Mouse (Mus musculus): ENCODE results near the gene Arid1b.

Arid1b gene

DNA sequence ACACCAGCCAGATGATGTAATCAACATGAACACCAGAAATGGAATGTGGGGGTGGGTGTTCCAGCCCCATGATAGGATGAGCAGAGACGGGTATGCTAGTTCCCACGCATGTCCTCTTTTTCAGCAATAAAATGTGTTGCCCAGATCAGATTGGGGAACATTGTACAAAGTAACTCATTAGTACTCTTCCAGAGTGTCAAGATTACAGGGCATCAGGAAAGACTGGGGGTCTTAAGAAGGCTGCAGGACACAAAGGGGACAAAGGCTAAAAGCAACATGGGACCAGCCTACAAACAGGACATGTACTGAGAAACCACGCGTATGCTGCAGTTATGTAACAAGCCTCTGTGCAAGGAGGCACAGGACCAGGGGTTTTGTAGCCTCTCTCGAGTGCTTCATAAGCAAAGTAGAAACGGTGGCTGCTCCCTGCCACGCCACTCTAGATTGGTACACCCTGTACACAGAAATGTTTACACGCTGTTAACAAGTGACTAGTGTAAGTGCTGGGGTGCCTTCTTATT lies 267.1 kb downstream of the Arid1b start:
- in situ Hi-C loops (cut with MboI; ENCODE audit: low pct_unique_long_range_greater_than_20kb in 1 of 2, low sequenced_read_pairs in 2 of 2, unreplicated experiment in 1 of 2), result no loop called here

DNA sequence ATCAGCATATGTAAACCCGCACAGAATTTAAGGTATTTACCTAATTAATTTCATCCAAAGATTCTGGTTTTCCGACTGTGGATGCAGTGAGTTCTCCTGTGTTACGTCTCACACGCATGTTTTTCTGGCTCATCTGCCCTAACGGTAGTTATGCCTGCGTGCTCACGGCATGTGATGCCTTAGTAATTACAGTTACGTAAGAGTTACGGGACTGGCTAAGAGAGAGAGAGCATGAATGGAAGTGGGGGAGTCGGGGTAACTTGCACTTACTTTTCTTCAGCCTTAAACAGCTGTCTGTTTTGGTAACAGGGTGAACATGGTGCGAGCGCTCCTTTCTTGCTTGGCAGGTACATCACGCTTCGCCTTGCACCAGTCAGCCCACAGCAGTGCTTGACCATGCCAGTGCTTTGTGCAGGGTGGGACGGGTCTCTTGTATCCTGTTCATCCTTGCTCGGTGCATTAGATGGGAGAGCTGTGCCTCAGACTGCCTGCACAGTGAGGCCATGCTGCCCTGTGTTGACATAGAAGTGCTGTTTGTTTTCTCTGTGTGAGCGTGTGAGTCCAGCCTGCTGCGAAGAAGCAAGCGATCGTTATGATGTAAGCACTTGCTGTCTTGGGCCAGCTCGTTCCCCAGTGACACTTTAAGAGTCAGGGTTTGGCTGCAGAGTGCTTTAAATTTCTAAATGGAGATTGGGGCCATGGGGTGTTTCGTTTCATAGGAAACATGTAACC lies 267.9 kb downstream of the Arid1b start:
- in situ Hi-C loops (cut with MboI; ENCODE audit: low pct_unique_long_range_greater_than_20kb in 1 of 2, low sequenced_read_pairs in 2 of 2, unreplicated experiment in 1 of 2), result no loop called here

DNA sequence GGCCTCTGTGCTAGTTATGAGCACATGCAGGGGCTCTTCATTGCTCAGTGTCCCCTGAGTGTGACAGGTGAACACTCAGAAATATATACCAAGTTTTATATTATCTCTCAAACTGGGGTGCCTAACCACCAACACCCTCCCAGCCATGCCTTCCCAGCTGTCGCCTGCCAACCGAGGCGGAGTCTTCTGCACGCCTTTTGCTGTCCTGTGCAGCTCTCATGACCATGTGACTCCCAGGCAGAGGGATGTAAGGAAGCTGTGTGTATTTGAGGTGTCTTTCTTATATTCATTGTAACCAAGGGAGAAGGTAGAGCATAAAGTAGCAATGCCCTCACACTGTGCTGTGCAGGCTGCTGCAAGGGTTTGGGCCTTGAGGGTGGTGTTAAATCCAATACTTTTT lies 268.7 kb downstream of the Arid1b start:
- in situ Hi-C loops (cut with MboI; ENCODE audit: low pct_unique_long_range_greater_than_20kb in 1 of 2, low sequenced_read_pairs in 2 of 2, unreplicated experiment in 1 of 2), result no loop called here

DNA sequence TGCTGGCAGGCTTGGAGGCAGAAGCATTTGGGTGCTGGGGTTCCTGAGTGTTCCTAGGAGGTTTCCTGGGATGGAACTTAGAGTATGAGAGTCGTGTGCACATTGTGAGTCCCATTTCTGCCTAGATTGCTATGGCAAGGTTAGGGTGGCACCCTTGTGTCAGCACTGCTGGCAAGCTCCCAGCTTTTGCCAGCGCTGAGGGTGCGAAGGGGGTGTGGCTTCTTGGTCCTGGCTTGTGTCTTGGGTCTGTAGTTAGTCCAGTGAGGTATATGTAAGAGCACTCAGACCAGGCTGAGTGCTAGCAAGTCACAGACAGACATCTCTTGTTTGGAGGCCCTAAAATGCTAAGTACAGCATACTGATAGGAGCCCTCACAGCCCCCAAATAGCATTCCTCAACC lies 270.7 kb downstream of the Arid1b start:
- in situ Hi-C loops (cut with MboI; ENCODE audit: low pct_unique_long_range_greater_than_20kb in 1 of 2, low sequenced_read_pairs in 2 of 2, unreplicated experiment in 1 of 2), result no loop called here

DNA sequence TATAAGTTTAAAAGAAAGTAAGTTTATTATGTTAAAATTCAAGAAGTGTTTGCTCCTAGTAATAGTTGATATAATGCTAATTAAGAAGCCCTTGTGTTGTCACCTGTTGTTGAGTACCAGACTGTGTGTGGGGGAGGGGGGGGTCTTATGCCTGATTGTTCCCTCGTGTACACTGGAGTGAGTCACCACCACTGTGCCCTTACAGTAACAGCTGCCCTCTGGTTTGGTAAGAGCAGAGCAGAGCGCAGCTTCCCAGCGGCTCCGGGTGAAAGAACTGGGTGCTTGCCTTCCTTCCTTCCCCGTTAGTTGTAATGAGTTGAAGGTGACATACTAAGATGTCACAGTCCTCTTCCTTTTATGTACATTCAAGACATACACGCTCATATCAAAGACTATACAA lies 271.5 kb downstream of the Arid1b start:
- in situ Hi-C loops (cut with MboI; ENCODE audit: low pct_unique_long_range_greater_than_20kb in 1 of 2, low sequenced_read_pairs in 2 of 2, unreplicated experiment in 1 of 2), result no loop called here

DNA sequence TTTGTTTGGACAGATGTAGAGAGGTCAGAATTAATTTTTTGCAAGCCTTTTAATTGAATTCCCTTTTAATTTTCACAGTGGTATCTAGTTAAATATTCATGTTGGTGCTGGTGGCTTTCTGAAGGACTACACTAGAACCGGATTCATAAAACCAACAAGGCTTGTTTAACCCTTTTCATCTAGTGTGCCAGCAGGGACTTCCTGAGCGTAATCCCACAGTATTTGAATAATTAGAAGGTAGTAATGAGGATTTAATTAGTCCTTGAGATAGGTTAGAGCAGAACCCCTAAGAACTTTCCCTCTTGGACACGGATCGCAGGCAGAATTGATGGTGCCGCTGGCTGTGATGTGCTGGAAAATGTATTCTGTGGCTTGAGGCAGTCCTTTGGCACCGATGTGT lies 273.6 kb downstream of the Arid1b start:
- in situ Hi-C loops (cut with MboI; ENCODE audit: low pct_unique_long_range_greater_than_20kb in 1 of 2, low sequenced_read_pairs in 2 of 2, unreplicated experiment in 1 of 2), result no loop called here

DNA sequence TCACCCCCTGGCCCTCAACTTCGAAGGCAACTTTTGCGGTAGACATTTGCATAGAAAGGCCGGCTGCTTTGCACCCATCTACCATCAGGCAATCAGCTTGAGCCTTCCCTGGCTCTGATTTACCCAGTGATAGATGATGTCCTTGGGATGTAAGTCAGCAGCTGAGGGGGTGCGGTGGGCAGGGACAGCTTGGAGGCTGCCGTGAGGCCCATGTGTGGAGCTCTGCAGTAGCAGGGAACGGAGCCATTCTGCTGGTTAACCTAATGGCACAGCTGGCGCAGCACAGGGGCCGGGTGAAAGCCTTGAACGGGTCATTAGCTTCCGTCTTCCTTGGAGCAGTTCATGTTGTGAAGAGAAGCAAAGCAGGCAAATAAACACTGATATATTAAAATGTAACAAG lies 275.2 kb downstream of the Arid1b start:
- in situ Hi-C loops (cut with MboI; ENCODE audit: low pct_unique_long_range_greater_than_20kb in 1 of 2, low sequenced_read_pairs in 2 of 2, unreplicated experiment in 1 of 2), result no loop called here

DNA sequence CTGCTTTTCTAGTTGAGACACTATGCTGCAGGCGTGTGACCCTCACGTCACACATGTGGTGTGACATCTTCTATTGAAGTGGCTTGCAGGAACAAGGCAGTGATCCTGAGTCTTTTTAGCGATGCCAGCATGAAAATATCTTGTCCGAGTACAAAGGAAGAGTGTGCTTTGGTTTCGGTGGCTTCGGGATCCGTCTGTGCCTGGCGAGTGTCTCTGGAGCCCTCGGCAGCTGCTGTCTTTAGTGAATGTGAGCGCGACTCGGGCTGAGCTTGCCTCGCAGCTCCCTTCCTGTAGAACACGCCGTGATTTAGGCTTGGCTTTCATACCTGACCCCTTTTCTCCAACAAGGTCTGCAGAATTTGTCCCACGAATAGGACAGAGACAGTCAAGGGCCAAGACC lies 275.6 kb downstream of the Arid1b start:
- in situ Hi-C loops (cut with MboI; ENCODE audit: low pct_unique_long_range_greater_than_20kb in 1 of 2, low sequenced_read_pairs in 2 of 2, unreplicated experiment in 1 of 2), result no loop called here

DNA sequence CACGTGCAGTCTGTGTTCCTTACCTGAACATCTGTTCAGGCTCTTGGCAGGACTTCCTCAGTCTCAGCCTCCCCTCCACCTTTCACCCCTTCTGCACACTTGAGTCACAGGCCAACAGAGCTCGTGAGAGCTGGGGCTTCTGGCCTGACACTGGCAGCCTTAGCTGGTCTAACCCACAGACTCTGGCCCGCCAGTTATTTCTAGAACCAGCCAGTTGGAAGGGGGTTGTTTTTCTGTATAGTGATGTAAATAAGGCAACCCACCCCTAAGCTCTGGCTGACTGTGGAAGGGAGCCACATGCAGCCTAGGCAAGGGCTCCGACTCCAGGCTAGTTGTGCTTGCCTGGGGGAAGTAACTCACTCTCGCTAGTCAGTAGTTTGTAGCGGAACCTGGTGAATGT lies 276.7 kb downstream of the Arid1b start:
- in situ Hi-C loops (cut with MboI; ENCODE audit: low pct_unique_long_range_greater_than_20kb in 1 of 2, low sequenced_read_pairs in 2 of 2, unreplicated experiment in 1 of 2), result no loop called here

DNA sequence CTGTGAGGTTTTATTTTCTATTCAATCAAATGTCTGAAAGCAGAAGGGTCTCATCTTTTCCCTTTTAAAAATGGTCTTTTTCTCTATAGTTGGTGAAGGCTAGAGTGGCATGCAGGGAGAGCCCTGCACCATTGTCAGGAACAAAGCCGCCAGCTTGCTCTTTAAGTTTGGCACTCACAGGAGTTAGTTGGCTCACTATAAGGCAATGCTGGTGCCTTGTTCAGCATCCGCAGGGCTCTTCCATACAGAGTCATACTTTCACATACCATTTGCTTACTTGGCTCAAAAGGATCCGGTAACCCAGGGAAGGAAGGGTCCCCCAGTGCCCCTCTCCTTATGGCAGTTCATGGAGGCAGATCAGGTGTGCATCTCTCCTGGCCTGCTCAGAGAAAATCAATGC lies 279.0 kb downstream of the Arid1b start:
- in situ Hi-C loops (cut with MboI; ENCODE audit: low pct_unique_long_range_greater_than_20kb in 1 of 2, low sequenced_read_pairs in 2 of 2, unreplicated experiment in 1 of 2), result no loop called here

DNA sequence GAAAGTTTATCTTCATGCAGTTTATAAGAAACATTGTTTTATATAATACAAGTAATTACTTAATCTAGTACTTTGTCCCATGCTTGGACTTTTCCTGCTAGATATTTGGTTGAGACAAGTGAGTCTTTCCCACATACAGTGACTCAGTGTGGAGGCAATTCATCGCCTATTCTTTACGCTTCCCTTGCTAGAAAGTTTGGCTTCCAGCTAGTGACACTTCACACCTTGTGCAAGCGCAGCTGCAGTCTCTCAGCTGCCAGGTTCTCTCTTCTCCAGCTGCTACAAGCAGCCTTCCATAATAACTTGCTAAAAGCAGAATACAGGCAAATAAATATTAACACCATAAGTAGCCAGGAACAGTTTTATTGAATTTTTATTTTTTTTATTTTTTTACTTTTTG lies 279.6 kb downstream of the Arid1b start:
- in situ Hi-C loops (cut with MboI; ENCODE audit: low pct_unique_long_range_greater_than_20kb in 1 of 2, low sequenced_read_pairs in 2 of 2, unreplicated experiment in 1 of 2), result no loop called here

DNA sequence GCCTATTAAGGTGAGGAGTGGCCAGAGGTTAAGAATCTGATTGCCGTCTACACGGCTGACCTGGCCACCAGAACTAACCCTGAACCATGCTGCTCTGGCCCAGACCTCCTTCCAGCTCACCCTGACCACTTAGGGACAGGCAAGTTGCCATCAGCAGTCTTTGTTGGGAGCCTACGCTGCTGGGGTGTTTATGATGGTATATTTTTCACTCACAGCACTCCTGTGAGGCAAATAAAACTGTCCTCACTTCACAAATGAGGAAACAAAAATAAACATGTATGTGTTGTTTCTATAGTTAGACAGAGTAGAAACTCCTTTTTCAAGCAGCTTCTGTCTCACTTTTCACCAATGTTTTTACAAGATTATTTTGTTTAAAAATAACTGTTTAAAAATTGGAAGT lies 280.3 kb downstream of the Arid1b start:
- in situ Hi-C loops (cut with MboI; ENCODE audit: low pct_unique_long_range_greater_than_20kb in 1 of 2, low sequenced_read_pairs in 2 of 2, unreplicated experiment in 1 of 2), result no loop called here

DNA sequence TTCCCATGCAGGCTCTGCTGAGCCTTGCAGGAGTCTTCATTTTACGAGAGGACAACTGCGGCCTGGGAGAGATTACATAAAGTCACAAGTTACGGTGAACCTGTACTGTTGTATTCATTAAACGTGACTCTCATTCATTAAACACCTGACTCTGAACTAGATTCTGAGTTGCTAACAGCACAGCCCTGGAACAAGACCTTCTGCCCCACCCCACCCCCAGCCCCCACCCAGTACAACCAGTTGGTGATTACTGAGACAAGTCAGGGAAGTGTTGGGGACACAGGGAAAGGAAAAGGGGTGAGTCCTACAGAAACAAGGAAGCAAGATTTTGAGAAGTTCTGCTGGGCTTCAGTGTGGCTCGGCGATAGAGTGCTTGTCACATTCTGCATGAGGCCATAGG lies 281.6 kb downstream of the Arid1b start:
- in situ Hi-C loops (cut with MboI; ENCODE audit: low pct_unique_long_range_greater_than_20kb in 1 of 2, low sequenced_read_pairs in 2 of 2, unreplicated experiment in 1 of 2), result no loop called here

DNA sequence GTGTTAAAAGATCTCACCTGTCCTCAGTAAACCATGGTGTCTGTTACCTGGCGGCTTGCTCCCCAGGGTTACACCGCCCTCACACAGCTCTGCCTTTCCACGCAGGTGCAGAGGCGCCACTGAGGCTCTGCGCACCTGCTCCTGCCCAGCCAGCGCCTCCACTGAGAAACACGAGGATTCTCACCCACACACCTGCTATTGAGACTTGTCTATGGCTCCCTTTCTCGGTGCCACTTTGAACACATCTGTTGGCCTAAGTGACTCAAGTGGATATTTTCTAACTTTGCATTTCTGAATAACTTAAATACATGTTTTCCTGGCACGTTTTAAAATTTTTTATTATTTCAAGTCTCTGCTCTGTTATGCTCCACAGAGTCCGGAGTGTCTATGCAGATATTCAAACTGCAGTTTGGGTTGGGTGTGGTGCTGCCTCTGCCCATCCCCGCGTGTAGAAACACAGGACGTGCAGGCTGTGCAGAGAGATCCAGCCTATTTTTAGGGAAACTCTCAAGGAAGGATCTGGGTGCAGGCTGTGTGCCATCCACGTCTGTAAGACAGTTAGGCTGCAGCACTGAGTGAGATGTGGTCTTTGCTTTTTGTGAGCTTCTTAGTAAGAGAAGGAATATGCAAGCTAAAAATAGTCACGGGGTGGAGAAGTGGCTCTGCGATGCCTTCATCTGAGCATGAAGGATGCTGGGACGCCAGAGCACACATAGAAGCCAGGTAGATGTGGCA lies 283.2 kb downstream of the Arid1b start:
- in situ Hi-C loops (cut with MboI; ENCODE audit: low pct_unique_long_range_greater_than_20kb in 1 of 2, low sequenced_read_pairs in 2 of 2, unreplicated experiment in 1 of 2), result no loop called here

DNA sequence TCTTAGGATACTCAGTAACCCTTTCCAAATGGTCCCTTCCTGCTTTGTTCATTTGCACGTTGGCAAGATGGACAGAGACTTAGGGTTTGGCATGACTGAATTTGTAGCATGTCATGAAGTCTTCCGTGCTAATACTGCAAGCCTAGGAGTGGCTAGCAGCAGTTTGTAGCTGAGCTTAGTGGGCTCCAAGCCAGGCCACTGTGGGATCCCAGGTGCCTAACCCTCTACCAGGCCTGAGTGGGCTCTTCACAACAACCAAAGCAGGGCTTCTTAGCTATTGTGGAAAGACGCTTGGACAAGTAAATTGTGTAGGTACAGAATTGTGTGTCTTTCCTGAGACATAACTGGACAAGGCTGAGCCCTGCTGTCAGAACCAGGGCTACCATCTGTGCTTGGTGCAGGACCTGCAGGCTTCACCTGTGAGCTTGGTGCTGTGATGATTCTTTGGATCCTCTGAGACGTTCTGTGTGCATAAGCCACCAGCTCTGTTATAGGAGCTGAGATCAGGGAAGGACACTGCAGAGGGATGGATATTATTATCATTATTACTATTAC lies 286.4 kb downstream of the Arid1b start:
- in situ Hi-C loops (cut with MboI; ENCODE audit: low pct_unique_long_range_greater_than_20kb in 1 of 2, low sequenced_read_pairs in 2 of 2, unreplicated experiment in 1 of 2), result no loop called here

DNA sequence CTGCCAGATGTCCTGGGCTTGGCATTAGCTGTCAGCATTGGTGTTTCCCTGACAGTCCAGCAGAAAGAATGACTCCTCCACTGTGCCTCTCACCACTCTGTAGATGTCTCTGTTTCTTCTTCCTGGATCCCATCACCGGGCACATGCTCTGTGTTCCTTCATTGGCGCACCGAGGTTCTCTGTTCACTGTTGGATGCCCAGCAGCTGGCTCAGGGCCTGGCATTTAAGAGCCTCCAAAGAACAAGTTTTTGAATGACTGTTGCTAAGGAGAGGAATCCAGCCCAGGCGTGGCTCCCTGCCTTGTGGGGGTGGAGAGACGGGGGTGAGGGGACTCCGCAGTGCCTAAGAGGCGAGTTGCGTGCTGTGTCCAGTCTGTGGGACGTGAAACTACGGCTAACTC lies 290.7 kb downstream of the Arid1b start:
- in situ Hi-C loops (cut with MboI; ENCODE audit: low pct_unique_long_range_greater_than_20kb in 1 of 2, low sequenced_read_pairs in 2 of 2, unreplicated experiment in 1 of 2), result no loop called here

DNA sequence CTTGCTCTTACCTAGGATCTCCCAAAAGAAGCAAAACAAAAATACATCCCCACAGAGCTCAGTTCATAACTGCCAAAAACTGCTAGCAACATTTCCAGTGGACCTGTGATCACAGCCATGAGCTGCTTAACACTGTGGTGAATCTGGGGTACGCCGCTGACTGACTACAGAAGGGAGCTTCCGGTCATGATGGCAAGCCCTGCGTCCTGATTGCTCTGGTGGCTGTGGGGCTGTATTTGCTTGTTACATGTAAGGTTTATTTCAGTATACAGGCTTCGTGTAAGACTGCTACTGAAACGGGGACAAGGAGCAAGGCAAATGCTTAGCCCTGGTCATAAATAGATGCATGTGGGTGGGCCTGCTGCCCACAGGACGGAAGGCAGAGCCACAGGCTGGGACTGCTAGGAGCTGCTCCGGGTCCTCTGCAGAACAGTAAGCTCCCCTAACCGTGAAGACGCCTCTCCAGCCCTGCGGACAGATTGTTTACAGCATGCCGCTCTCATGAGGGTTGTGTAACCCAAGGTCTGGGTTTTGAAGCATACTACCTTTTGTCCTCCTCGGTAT lies 291.8 kb downstream of the Arid1b start:
- in situ Hi-C loops (cut with MboI; ENCODE audit: low pct_unique_long_range_greater_than_20kb in 1 of 2, low sequenced_read_pairs in 2 of 2, unreplicated experiment in 1 of 2), result no loop called here

DNA sequence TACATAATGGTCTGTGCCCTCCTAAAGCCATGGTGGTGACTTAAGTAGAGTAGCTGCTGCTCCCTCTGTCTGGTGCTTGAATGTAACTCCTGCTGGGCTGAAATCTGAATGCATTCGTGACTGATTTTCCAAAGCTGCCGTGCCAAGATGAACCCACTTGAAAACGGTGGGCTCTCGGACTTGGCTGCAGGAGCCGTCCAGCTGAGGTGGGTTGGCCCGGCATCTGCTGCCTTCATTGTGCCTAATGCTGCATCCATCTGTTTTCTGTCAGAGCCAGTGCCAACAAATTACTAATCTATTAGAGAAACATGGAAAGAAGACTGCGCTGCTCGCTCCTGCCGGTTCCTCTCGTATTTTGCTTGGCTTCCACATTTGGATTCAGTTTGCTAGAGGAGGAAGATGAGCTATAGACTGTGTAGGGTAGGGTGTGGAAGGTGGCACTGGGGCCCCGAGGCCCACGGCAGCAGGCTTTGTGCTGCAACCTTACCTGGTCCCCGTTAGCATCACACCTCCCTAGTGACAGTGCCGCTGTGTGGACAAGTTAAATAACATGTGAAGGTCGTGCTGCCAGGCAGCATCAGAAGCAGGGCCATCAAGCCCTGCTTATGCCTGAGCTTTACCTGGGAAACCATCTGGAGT lies 292.6 kb downstream of the Arid1b start:
- in situ Hi-C loops (cut with MboI; ENCODE audit: low pct_unique_long_range_greater_than_20kb in 1 of 2, low sequenced_read_pairs in 2 of 2, unreplicated experiment in 1 of 2), result no loop called here

DNA sequence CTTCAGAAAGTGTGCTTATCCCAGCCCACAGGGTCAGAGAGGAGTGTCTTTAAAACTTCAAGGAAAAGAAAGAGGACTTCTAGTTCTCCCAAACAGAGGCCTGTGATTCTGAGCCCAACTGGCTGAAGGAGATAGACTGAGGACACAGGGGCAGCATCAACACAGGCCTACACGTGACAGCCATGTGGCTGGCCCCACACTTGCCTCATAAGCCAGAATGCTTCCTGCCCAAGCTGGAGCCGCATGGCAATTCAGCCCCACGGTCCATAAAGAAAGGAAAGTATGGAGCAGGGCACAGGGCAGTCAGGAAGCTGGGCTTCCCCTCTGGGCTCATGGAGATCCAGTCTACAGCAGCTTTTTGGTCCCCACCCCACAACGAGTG lies 293.1 kb downstream of the Arid1b start:
- in situ Hi-C loops (cut with MboI; ENCODE audit: low pct_unique_long_range_greater_than_20kb in 1 of 2, low sequenced_read_pairs in 2 of 2, unreplicated experiment in 1 of 2), result no loop called here

Measured in mouse embryonic stem cell (cell line).